Mouse (Mus musculus): ENCODE results near the gene Bst2. TPM values are rescaled to one million over a fixed set of nuclear protein-coding genes. Genes with fewer than 3 reads are reported as not detected.

Bst2 gene
- polyA plus RNA-seq (2015; fragmentation: Nextera tagmentation; extraction: Ambion mirVana), result 34.1 and 36.0 TPM in 2 replicates

DNA sequence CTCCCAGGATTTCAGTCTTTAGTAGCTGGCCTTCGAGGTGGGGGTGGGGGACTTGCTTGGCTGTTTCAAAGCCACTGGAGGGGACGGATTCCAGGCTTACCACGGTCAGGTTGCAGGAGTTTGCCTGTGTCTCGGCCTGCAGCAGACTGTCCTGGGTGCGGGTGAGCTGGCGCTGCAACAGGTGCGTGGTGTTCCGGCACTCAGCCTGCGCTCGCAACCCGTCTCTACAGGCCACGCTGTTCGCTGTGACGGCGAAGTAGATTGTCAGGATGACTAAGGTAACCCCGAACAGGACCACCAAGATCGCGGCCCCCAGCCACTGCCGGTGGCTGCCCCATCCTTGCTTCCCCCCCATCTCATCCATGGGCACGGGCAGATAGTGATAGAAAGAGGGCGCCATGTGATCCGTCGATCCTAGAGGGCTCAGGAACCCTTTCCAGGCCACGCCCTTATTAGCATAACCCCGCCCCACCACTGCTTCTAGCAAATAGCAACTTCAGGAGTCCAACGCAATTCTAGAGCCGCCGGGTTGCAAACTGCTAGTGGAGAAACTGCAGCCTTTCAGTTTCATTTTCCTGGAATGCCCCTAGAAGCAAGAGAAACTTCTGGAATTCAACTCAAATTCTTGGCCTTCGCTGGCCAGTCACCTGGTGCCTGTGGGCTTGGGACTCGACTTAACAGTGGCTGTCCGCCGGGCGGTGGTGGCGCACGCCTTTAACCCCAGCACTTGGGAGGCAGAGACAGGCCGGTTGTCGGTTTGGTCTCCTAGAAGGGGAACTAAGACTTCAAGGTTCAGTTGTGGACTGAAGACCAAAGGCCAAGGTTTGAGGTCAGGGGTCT, at the start of gene Bst2:
Gene Bst2 (minus strand): TSS at position 429 of the 840 bp plus-strand sequence.
- peak; percentile 89 for ATAC-seq (ENCODE audit: low read depth)

DNA sequence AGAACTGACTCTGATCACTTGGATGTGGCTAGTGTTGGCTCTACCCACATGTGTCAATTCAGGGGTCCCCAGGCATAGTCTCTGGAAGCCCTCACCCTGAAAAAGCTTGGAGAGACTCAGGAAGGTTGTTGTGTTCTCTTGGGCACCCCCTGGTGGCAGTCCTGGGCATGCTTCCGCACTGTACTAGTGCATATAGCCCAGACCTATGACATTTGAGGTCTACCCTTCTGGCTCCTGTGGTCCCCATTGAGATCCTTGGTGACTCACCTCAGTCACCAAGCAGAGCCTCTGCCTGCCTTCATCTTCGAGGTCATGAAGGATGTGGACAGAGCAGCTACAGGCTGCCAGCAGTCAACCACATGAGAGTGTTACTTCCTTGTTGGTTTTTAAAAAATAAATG, 49.6 kb upstream of the Bst2 start:
- no peak for DNase-seq
- no peak for ATAC-seq (ENCODE audit: low read depth)
- Histone ChIP-seq H3K4me2 (no peak overlapping the region), H3K27me3 (no peaks in the 10 kb centered on the region), H3K36me3 (no peaks in the 10 kb centered on the region), H3K4me3 (replicated peaks) (no peak overlapping the region), H3K4me1 (replicated peaks) (peaks cover 16% of the 10 kb centered on the region), H3K27ac (no peak overlapping the region), H3K9me3 (replicated peaks) (no peaks in the 10 kb centered on the region), H3K9ac (no peak overlapping the region)
- 50% methylated on average over 2 of the region's 2 CpGs for WGBS (ENCODE audit: insufficient replicate concordance)

More for the DNA sequence above, at the start of gene Bst2:
- H3K36me3 ChIP-seq, result no peaks in the 10 kb centered on the region
- no peaks in the 10 kb centered on the region for H3K27me3 ChIP-seq
- peak within 1 kb of the TSS; percentile 80 for H3K9ac ChIP-seq
- no peaks in the 10 kb centered on the region for H3K9me3 ChIP-seq (replicated peaks)
- H3K4me1 ChIP-seq (replicated peaks), result peaks cover 34% of the 10 kb centered on the region
- 2% methylated on average over 37 of the region's 37 CpGs for WGBS (ENCODE audit: insufficient replicate concordance)
- DNase-seq, result peak; percentile 92
- peak within 1 kb of the TSS; percentile 72 for H3K4me3 ChIP-seq (replicated peaks)
- peak within 1 kb of the TSS; percentile 70 for H3K27ac ChIP-seq
- peak within 1 kb of the TSS; percentile 79 for H3K4me2 ChIP-seq

DNA sequence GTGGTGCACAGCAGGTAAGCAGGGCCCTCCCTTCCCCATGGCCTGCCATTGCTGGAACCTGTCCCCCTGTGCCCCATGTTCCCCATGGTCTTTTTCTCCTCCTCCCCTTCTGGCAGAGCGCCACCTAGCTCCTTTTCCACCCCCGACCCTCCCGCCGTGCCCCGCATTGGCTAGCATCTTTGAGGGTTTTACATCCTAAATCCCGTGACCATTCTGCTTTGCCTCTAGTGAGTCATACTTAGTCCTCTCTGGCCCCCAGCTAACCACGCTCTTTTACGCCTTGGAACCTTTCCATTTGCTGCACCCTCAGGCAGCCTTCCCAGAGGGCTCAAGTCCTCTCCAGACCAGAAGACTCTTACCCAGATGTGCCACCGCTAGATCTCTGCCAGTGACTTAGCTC, 42.9 kb upstream of the Bst2 start:
- Histone ChIP-seq H3K4me1 (replicated peaks) (0 out of 2 replicates have a peak, but pooled peaks cover 5% of the 10 kb centered on the region), H3K27ac (no peak overlapping the region), H3K36me3 (no peaks in the 10 kb centered on the region), H3K27me3 (no peaks in the 10 kb centered on the region), H3K4me3 (replicated peaks) (no peak overlapping the region), H3K9me3 (replicated peaks) (no peaks in the 10 kb centered on the region), H3K4me2 (no peak overlapping the region), H3K9ac (no peak overlapping the region)
- no peak for ATAC-seq (ENCODE audit: low read depth)
- 65% methylated on average over 9 of the region's 9 CpGs for WGBS (ENCODE audit: insufficient replicate concordance)
- DNase-seq, result no peak

DNA sequence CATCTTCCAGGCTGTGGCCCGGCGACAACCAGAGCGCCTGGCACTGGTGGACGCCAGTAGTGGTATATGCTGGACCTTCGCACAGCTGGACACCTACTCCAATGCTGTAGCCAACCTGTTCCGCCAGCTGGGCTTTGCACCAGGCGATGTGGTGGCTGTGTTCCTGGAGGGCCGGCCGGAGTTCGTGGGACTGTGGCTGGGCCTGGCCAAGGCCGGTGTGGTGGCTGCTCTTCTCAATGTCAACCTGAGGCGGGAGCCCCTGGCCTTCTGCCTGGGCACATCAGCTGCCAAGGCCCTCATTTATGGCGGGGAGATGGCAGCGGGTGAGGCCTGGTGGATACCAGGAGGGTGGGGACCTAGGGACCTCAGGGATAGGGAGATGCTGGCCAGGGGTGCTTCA, 42.2 kb upstream of the Bst2 start:
- WGBS (ENCODE audit: insufficient replicate concordance), result 87% methylated on average over 14 of the region's 14 CpGs
- Histone ChIP-seq H3K9me3 (replicated peaks) (no peaks in the 10 kb centered on the region), H3K36me3 (no peaks in the 10 kb centered on the region), H3K4me2 (no peak overlapping the region), H3K9ac (no peak overlapping the region), H3K4me3 (replicated peaks) (no peak overlapping the region), H3K4me1 (replicated peaks) (0 out of 2 replicates have a peak, but pooled peaks cover 5% of the 10 kb centered on the region), H3K27ac (no peak overlapping the region), H3K27me3 (no peaks in the 10 kb centered on the region)
- ATAC-seq (ENCODE audit: low read depth) (no peak), DNase-seq (no peak)

DNA sequence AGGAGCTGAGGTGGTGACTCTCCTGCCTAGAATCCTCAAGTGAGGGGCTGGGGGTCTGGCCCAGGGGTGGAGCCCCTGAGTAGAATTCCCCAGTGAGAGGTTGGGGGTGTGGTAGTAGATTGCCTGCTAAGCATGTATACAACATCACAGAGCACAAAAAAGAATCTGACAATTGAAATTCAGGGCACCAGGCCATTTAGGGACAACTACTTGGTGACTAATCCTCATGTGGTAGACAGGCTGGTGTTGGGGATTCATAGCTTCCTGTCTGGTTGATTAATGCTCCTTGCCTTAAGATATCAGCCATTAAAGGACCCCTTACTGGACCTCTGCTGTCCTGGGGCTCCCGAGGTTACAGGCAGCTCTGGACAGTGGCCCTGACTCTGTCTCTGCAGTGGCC, 41.8 kb upstream of the Bst2 start:
- WGBS (ENCODE audit: insufficient replicate concordance), result 47% methylated on average over 1 of the region's 1 CpGs
- no peaks in the 10 kb centered on the region for H3K27me3 ChIP-seq
- H3K36me3 ChIP-seq, result no peaks in the 10 kb centered on the region
- H3K4me3 ChIP-seq (replicated peaks), result no peak overlapping the region
- H3K27ac ChIP-seq, result no peak overlapping the region
- H3K9me3 ChIP-seq (replicated peaks), result no peaks in the 10 kb centered on the region
- DNase-seq (no peak), ATAC-seq (ENCODE audit: low read depth) (no peak)
- no peak overlapping the region for H3K4me2 ChIP-seq
- 0 out of 2 replicates have a peak, but pooled peaks cover 5% of the 10 kb centered on the region for H3K4me1 ChIP-seq (replicated peaks)
- no peak overlapping the region for H3K9ac ChIP-seq

DNA sequence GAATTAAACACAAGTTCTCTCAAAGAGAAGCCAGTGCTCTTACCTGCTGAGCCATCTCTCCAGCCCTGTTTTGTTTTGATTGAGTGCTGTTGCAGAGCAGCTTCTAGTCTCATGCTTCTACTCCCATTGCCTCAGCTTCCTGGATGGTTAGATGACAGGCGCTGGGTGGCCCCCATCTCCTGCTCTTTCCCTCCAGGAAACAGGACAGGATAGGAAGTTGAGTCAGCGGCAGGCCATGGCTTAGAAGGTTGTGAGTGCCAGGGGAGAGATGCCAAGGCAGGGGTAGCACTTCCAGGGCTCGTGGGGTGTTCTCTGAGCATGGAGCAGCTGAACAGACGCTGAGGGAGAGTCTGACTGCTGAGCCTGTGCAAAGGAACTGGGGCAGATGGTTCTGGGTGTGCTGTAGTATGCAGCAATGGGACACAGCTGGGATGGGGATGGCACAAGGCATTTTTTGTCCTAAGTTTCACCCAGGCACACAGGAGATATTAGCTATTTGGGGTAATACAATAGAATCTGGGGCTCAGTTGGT, 40.7 kb upstream of the Bst2 start:
- Histone ChIP-seq H3K4me3 (replicated peaks) (no peak overlapping the region), H3K27me3 (no peaks in the 10 kb centered on the region), H3K9ac (no peak overlapping the region), H3K4me1 (replicated peaks) (0 out of 2 replicates have a peak, but pooled peaks cover 5% of the 10 kb centered on the region), H3K4me2 (no peak overlapping the region), H3K36me3 (no peaks in the 10 kb centered on the region), H3K9me3 (replicated peaks) (no peaks in the 10 kb centered on the region), H3K27ac (no peak overlapping the region)
- ATAC-seq (ENCODE audit: low read depth) (no peak), DNase-seq (no peak)
- WGBS (ENCODE audit: insufficient replicate concordance), result 37% methylated on average over 4 of the region's 4 CpGs

DNA sequence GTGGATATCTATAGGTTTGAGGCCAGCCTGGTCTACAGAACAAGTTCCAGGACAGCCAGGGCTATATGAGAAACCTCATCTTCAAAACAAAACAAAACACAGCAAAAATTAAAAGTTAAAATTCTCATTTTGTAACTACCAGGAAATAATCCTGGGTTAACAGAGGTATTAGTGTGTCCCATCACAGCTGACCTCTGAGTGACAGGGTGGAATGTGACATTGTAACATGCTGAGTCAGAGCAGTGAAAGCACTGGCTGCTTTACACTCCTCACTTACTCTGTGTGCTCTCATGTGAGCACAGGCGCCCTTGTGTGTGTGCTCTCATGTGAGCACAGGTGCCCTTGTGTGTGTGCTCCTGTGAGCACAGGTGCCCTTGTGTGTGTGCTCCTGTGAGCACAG, 37.8 kb upstream of the Bst2 start:
- Histone ChIP-seq H3K4me3 (replicated peaks) (no peak overlapping the region), H3K27ac (no peak overlapping the region), H3K9me3 (replicated peaks) (no peaks in the 10 kb centered on the region), H3K36me3 (no peaks in the 10 kb centered on the region), H3K4me1 (replicated peaks) (peaks cover 12% of the 10 kb centered on the region), H3K4me2 (no peak overlapping the region), H3K27me3 (peaks cover 17% of the 10 kb centered on the region), H3K9ac (no peak overlapping the region)
- 55% methylated on average over 1 of the region's 1 CpGs for WGBS (ENCODE audit: insufficient replicate concordance)
- no peak for DNase-seq
- no peak for ATAC-seq (ENCODE audit: low read depth)

DNA sequence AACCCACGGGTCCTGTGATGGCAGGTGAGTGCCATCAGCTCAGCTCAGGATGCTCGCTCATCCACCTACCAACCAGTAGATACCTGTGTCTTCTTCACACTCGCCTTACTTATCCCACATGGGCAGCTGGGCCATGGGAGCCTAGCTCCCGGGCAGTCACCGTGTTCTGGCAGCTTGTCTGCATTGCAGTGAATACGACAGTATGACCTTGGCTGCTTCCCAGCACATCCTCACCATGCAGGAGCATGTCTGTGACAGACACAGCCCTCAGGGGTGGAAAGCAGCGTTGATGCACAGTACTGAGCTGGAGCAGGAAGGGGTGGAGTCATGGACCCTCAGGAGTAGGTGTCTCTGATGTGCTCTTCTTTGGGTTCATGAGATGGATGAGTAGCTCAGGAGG, 37.2 kb upstream of the Bst2 start:
- no peak overlapping the region for H3K27ac ChIP-seq
- WGBS (ENCODE audit: insufficient replicate concordance), result 65% methylated on average over 7 of the region's 7 CpGs
- H3K36me3 ChIP-seq, result no peaks in the 10 kb centered on the region
- no peak overlapping the region for H3K4me3 ChIP-seq (replicated peaks)
- DNase-seq (no peak), ATAC-seq (ENCODE audit: low read depth) (no peak)
- no peak overlapping the region for H3K4me2 ChIP-seq
- peaks cover 18% of the 10 kb centered on the region for H3K4me1 ChIP-seq (replicated peaks)
- H3K9me3 ChIP-seq (replicated peaks), result no peaks in the 10 kb centered on the region
- H3K27me3 ChIP-seq, result peaks cover 23% of the 10 kb centered on the region
- H3K9ac ChIP-seq, result no peak overlapping the region

DNA sequence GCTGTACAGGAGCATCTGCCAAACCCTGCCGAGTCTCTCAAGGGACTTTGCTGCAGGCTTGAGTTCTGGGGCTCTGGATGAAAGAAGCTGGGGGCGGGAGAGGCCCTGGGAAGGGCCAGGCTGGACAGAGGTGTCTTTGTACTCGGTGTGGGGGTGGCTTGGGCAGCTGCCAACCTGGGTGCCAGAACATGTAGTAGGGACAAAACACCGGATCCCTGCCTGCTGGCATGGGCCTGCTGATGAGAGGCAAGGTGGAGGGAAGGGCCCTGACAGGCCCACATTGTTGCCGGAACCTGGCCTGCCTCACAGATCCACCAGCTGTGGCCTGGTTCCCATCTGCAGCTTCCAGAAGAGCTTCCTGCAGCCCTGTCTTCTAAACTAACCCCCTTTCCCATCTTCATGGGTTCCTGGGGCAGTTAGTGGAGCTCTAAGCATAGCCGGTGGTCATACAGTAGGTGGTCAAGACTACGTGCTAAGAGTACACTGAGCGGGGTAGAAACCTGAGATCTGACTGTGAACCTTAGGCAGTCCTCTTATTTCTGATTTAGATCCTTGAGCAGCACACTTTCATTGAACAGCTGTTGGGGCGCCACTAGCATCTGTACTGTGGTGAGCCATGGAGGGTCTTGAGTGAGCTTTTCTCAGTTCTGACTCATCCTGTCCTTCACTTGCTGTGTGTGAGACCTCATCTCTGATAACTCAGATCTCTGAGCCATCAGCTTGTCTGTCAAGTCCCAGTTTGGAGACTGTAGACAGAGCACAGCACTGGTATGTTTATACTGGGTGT, 35.8 kb upstream of the Bst2 start:
- Histone ChIP-seq H3K9ac (no peak overlapping the region), H3K9me3 (replicated peaks) (no peaks in the 10 kb centered on the region)

DNA sequence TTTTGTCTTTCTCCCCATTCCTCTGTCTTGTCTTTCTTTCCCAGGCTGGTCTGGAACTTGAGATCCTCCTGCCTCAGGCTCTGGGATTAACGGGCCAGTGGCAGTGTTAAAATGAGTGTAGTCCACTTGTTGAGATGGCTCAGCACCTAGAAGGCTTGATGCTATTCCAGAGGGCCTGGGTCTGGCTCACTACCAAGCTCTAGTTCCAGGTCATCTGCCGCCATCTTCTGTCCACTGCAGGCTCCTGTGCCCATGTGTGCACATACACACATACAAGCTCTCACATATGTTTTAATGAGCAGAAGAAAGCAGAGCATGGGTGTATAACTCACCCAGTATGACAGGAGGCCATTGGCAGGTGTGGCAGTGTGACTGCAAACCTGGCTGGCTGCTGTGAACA, 34.8 kb upstream of the Bst2 start:
- no peak overlapping the region for H3K27ac ChIP-seq
- no peaks in the 10 kb centered on the region for H3K36me3 ChIP-seq
- ATAC-seq (ENCODE audit: low read depth) (no peak), DNase-seq (no peak)
- H3K27me3 ChIP-seq, result peaks cover 42% of the 10 kb centered on the region
- no peak overlapping the region for H3K4me2 ChIP-seq
- H3K9me3 ChIP-seq (replicated peaks), result no peaks in the 10 kb centered on the region
- WGBS (ENCODE audit: insufficient replicate concordance), result 77% methylated on average over 2 of the region's 2 CpGs
- no peak overlapping the region for H3K4me3 ChIP-seq (replicated peaks)
- no peak overlapping the region for H3K9ac ChIP-seq
- H3K4me1 ChIP-seq (replicated peaks), result peaks cover 26% of the 10 kb centered on the region

More for the DNA sequence above, 35.8 kb upstream of the Bst2 start:
- Histone ChIP-seq H3K36me3 (no peaks in the 10 kb centered on the region), H3K27ac (no peak overlapping the region), H3K4me3 (replicated peaks) (no peak overlapping the region), H3K4me2 (no peak overlapping the region), H3K4me1 (replicated peaks) (peaks cover 26% of the 10 kb centered on the region), H3K27me3 (peaks cover 37% of the 10 kb centered on the region)
- WGBS (ENCODE audit: insufficient replicate concordance), result 72% methylated on average over 9 of the region's 9 CpGs
- no peak for DNase-seq
- ATAC-seq (ENCODE audit: low read depth), result no peak

DNA sequence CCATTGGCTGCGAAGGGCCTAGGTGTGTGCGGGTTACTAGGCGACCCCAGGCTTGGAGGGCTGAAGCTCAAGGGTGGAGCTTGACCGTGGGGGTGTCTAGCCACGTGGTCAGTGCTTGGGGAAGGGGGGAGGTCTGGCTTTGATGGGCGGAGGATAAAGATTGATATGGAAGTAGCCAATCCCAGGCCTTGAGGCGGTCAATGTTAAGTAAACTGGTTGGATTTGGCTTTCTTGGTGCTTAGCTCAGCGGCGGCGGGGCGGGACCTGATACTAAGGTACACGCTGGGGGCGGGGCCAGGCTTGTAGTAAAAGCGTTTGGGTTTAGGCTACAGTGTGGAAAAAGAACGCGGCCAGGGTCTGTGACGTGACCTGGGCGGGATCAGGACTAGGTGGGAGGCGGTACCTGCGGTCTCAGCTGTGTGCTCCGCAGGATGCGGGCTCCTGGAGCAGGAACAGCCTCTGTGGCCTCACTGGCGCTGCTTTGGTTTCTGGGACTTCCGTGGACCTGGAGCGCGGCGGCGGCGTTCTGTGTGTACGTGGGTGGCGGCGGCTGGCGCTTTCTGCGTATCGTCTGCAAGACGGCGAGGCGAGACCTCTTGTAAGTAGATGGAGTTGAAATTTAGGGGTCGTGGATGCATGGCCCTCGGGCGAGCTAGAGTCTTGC, 33.2 kb upstream of the Bst2 start:
- ATAC-seq (ENCODE audit: low read depth) (peak; percentile 70), DNase-seq (peak; percentile 72)
- H3K4me1 ChIP-seq (replicated peaks), result peaks cover 26% of the 10 kb centered on the region
- no peaks in the 10 kb centered on the region for H3K36me3 ChIP-seq
- peak overlapping the region; percentile 59 for H3K4me3 ChIP-seq (replicated peaks)
- WGBS (ENCODE audit: insufficient replicate concordance), result 1% methylated on average over 41 of the region's 41 CpGs
- peaks cover 45% of the 10 kb centered on the region for H3K27me3 ChIP-seq
- peak overlapping the region; percentile 81 for H3K4me2 ChIP-seq
- H3K9ac ChIP-seq, result peak overlapping the region; percentile 59
- H3K27ac ChIP-seq, result no peak overlapping the region
- no peaks in the 10 kb centered on the region for H3K9me3 ChIP-seq (replicated peaks)
